Mouse (Mus musculus) neural tube, embryonic 15.5 days (tissue): ENCODE measurements around the gene Pramef20. TPM values are rescaled to one million over a fixed set of nuclear protein-coding genes. Genes with fewer than 3 reads are reported as not detected.

Experiments
- polyA plus RNA-seq: library from polyadenylated mRNA; unstranded; fragments of >200 nt; fragmentation: Nextera tagmentation; extraction: Ambion mirVana; gene quantifications from 2 replicates; pipeline ENCODE4 v1.2.1, GENCODE M21; 2015

Pramef20 gene
- polyA plus RNA-seq, 1 experiment from 2014 or later = not detected

Other genes starting within 250 kb of the Pramef20 start
- gene Oog3, start 215.3 kb downstream of the Pramef20 start, polyA plus RNA-seq = not detected in 2 replicates
- not detected in 2 replicates for gene Oog2, start 187.2 kb downstream of the Pramef20 start, polyA plus RNA-seq
- gene C87977, start 164.6 kb downstream of the Pramef20 start, polyA plus RNA-seq = not detected in 2 replicates
- not detected in 2 replicates for gene Pramel5, start 97.4 kb downstream of the Pramef20 start, polyA plus RNA-seq
- not detected in 2 replicates for gene Gm13128, start 47.7 kb downstream of the Pramef20 start, polyA plus RNA-seq
- gene Gm13119, start 20.0 kb downstream of the Pramef20 start, polyA plus RNA-seq = not detected in 2 replicates
- not detected in 2 replicates for gene Pramef12, start 30.5 kb upstream of the Pramef20 start, polyA plus RNA-seq
- gene 1700012P22Rik, start 60.8 kb upstream of the Pramef20 start, polyA plus RNA-seq = not detected in 2 replicates
- not detected in 2 replicates for gene Gm9944, start 75.4 kb upstream of the Pramef20 start, polyA plus RNA-seq
- gene Aadacl3, start 85.8 kb upstream of the Pramef20 start, polyA plus RNA-seq = not detected in 2 replicates
- not detected in 2 replicates for gene 9430007A20Rik, start 141.9 kb upstream of the Pramef20 start, polyA plus RNA-seq
- not detected in 2 replicates for gene Gm13124, start 187.2 kb upstream of the Pramef20 start, polyA plus RNA-seq
- gene Aadacl4, start 235.8 kb upstream of the Pramef20 start, polyA plus RNA-seq = not detected in 2 replicates